Mouse (Mus musculus): ENCODE results near the gene Slc5a2.

DNA sequence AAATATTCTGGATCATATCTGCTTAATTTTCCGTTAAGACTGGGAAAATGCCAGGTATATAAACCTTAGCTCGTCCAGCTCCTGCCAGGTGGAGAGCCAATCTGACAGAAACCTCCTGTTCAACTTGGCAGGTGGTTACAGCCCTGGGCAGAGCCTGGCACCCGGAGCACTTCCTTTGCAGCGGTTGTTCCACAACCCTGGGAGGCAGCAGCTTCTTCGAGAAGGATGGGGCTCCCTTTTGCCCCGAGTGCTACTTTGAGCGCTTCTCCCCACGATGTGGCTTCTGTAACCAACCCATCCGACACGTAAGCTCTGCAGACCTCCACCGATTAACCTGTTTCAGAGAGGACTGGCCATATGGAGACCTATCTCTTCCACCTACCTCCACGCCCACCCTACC lies 13.5 kb upstream of the Slc5a2 start:
- TF ChIP-seq TAL1 (IDR thresholded peaks at IDR 0.05; ENCODE audit: low read length) (no peak), GATA1 (IDR thresholded peaks at IDR 0.05; ENCODE audit: low read length) (no peak)
